Mouse (Mus musculus): ENCODE measurements around the gene Satb2.

Gene Satb2

DNA sequence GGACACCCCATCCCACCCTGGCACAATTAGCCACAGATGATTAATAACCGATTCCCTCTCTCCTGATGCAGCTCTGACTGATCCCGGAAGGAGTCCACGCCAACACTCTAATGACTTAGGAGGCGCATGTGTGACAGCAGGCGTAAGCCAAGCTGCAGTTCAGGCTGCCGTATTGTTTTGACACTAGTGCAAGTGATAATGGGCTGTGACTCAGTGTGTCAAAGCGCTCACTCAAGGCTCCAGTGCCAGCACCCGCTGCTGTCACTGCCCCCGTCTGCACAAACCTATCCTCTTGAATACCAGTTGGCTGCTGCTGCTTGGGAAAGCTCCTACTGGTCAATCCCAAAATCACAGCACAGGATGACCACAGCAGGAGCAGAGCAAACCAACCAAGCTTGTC, 49.7 kb downstream of the Satb2 start:
- DNase-seq (ENCODE audit: low spot score), result no peak

- no peak for DNase-seq (ENCODE audit: low spot score)
These were observed 58.0 kb downstream of the Satb2 start for GRCm38 (mm10) chr1:56920472-56920871.

- no peak for DNase-seq (ENCODE audit: low spot score)
These were observed 64.2 kb downstream of the Satb2 start for GRCm38 (mm10) chr1:56914279-56914678.

- DNase-seq (ENCODE audit: low spot score), result no peak
These were observed 77.7 kb downstream of the Satb2 start for GRCm38 (mm10) chr1:56900706-56901287.

DNA sequence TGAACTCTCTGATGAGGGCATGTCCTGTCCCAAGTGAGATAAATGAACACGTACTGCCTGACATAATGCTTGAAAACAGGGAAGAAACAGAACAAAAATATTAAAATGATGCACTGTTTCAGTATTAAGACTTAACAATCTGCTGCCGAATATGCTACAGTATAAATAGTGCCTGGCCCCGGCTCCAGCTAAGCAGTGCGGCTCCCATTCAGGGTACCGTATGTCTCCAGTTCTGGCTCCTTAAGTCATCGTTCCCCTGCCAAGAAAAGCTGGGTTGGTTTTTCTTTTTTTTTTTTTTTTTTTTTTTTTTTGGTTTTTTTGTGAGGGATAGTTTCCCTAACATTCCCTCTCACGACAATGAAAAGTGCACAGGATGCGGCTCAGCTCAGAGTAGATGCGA, 78.3 kb downstream of the Satb2 start:
- no peak for DNase-seq (ENCODE audit: low spot score)

DNA sequence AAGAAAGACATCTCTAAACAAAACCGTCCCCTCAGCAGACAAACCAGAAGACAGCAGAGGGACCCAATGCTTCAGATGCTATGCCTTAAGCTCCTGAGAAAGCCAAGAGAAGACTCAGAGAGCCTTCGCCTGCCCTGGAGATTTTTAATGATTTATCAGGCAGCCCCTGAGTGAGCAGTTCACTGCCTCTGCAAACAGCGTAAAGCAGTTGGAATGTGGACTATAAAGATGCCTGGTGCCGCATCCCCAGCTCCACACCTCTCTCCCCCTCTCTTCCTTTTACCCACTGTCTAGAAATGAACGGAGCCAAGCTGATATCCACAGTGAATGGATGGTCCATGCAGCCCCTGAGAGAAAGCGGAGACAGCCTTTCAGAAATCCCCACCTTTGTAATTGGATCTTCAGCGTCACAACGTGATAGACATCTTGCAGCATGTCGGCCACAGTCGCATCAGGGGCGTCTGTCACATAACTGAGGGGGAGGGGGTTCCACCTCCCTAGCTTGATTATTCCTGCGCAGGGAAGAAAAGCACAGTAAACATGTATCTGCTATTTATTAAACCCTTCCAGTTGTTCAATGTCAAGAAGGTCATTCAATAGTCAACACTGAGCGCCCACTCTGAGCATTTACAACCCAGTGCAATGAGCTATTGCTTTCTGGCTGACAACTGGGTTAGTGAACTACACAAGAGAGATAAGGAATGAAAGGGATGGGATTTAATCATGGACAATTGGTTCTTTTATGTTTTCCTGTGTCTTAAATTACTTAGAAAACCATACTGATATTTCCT, 79.6 kb downstream of the Satb2 start:
- no peak for DNase-seq (ENCODE audit: low spot score)

GRCm38 (mm10) chr1:56897492-56898180, 80.8 kb downstream of the Satb2 start:
- no peak for DNase-seq (ENCODE audit: low spot score)

GRCm38 (mm10) chr1:56896670-56897069, 81.8 kb downstream of the Satb2 start:
- DNase-seq (ENCODE audit: low spot score), result no peak

- no peak for DNase-seq (ENCODE audit: low spot score)
These were observed 85.7 kb downstream of the Satb2 start for GRCm38 (mm10) chr1:56892766-56893165.

DNA sequence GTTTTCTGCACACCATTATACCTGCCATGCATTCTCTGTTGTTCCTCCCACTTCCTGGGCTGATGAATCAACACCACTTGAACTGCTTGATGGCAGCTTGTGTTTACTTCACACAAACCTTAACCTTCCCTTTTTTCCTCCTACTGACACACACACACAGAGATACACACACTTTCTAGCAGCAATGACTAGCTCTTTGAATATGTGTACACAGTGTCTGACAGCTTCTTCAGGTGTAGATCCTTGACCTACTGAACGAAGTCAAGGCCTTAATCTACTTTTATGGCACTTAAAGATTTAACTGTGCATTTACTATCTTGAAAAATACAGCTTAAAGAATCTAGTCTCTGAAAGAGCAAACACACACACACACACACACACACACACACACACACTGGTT, 89.5 kb downstream of the Satb2 start:
- no peak for DNase-seq (ENCODE audit: low spot score)

DNA sequence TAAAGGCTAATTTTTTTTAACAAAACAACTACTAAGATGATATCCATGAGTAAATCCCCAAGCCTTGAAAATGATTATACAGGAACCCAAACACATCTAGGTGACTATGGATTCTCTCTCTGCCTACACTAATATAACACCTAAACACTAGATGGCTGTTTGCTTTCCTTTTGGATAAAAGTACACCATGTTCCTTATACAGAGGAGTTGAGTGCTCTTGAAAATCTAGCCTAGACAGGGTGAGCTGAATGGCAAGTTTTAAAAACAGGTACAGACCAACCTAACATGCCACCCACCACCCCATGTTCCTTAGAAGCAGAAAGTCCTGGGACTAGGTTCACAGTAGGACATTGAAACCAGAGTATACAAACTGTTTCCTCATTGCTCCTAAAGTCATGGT, 90.9 kb downstream of the Satb2 start:
- no peak for DNase-seq (ENCODE audit: low spot score)

DNA sequence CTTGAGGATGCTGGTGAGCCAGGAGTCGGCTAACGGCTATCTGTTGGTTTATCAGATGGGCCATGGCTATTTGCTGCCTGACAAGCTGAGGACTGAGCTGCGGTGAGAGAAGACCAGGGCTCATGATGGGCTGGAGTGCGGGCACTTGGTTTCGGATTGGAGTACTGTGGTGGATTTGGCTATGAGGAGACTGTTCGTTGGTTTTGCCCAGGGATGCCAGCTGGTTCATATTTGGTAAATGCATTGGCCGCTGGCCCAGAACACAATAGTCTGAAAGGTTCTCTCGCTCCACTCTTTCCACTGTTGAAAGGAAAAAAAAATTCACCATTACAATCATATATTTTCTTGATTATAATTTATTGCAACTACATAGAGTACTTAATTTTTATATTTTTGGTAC, 107.0 kb downstream of the Satb2 start:
- no peak for DNase-seq (ENCODE audit: low spot score)

DNA sequence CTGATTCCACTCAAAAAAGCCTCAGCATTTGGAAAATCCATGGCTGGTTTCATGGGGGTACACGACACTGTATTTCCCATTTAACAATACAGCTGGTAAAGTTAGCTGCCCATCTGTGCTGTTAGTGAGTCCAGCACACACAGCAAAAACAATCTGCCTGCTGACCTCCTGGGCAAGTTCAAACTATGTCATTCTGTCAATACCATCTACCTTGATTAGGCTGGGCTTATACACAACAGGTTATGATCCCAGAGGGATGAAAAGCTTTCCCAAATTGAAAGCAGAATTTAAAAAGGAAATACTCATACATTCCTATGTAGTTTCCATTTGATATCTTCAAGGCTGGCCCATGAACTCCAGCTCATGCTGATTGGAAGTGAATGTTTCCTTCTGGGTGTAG, 113.2 kb downstream of the Satb2 start:
- DNase-seq (ENCODE audit: low spot score), result no peak

- DNase-seq (ENCODE audit: low spot score), result no peak
These were observed 115.7 kb downstream of the Satb2 start for GRCm38 (mm10) chr1:56862799-56863198.

DNA sequence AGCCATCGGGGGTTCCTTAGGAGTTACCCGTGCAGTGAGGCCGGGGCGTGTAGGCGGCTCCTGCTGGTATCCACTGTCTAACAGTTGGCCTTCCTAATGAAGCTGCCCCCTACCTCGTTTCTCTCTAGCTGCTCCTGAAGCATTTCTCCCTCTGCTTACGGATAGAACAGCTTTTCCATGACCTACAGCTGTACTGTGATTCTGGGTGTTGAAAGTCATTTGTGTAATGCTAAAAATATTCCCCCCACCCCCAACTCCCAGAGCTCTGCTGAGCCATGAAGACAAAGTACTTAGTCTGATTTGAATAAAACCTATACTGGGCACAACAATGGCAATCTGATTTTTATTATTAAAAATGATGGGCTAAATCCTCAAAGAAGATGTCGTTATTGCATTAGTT, 121.2 kb downstream of the Satb2 start:
- no peak for DNase-seq (ENCODE audit: low spot score)

DNA sequence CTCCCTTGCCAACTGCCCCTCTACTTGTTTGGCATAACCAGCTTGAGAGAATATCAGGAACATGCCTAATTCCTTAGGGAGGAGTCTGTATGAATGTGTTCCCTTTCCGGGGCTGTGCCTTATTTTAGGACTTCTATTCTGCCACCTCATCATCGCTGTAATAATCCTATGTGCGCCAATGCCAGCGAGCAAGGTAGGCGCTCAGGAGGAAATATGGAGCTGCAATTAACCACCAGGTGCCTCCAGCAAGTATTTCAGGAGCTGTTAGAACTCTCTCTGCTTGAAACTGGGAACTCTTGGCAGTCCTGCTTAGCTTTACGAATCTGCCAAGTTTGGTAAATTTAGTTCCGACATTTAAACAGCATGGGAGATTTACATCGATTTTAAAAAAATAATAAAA, 128.0 kb downstream of the Satb2 start:
- no peak for DNase-seq (ENCODE audit: low spot score)

GRCm38 (mm10) chr1:56846358-56846757, 132.1 kb downstream of the Satb2 start:
- no peak for DNase-seq (ENCODE audit: low spot score)

GRCm38 (mm10) chr1:56845523-56846118, 132.8 kb downstream of the Satb2 start:
- no peak for DNase-seq (ENCODE audit: low spot score)

- DNase-seq (ENCODE audit: low spot score), result no peak
These were observed 133.7 kb downstream of the Satb2 start for GRCm38 (mm10) chr1:56844551-56845330.

DNA sequence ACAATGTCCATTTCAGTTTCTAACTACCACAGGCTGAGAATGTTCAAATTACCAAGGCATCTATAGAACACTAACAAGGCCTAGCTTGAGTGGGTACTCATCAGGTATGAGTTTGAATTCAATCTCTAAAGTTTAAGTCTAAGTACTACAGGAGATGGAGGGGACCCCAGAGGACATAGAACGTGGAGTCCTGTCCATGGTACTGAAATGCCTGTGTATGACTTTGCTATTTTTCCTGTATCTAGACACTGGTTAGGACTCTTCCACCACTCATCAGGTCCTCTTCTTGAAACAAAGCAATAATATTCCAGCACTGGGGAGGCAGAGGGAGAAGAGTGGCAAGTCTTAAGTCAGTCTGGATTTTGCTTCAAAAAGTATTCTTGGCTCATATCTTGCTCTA, 139.5 kb downstream of the Satb2 start:
- DNase-seq (ENCODE audit: low spot score), result no peak

- DNase-seq (ENCODE audit: low spot score), result no peak
These were observed 144.2 kb downstream of the Satb2 start for GRCm38 (mm10) chr1:56833984-56834900.

Data from ovary, postnatal 10 days (tissue).